Mouse (Mus musculus) myocyte (in vitro differentiated cells): ENCODE measurements around the gene Grm8. TPM values are rescaled to one million over a fixed set of nuclear protein-coding genes. Genes with fewer than 3 reads are reported as not detected.
A peak's percentile ranks its signal among the peaks of the same experiment; 100 is the strongest.

Experiments used
- H3K27me3 ChIP-seq: one replicate; pipeline ENCODE4 v1.6.1; 2011; ENCODE audit not compliant: control insufficient read depth, insufficient read depth, insufficient read length
- H3K36me3 ChIP-seq: one replicate; pipeline ENCODE4 v1.6.1; 2011; ENCODE audit not compliant: control insufficient read depth, insufficient read depth
- H3K4me2 ChIP-seq: one replicate; pipeline ENCODE4 v1.6.1; 2011; ENCODE audit warnings: low read depth, control low read depth
- H3K4me3 ChIP-seq: one replicate; pipeline ENCODE4 v1.5.1; 2011; ENCODE audit warnings: mild to moderate bottlenecking, control low read depth, moderate library complexity
- H3K79me2 ChIP-seq: one replicate; pipeline ENCODE4 v1.6.1; 2011; ENCODE audit not compliant: control insufficient read depth, insufficient read depth
- H3ac ChIP-seq: one replicate; pipeline ENCODE4 v1.6.1; 2011; ENCODE audit not compliant: control insufficient read depth, insufficient read length
- CEBPB ChIP-seq: IDR thresholded peaks from 2 replicates; pipeline ENCODE4 v1.6.1; 2011; ENCODE audit warnings: mild to moderate bottlenecking, moderate library complexity; ENCODE audit not compliant: poor library complexity, insufficient read depth, severe bottlenecking
- E2F4 ChIP-seq: IDR thresholded peaks from one replicate; pipeline ENCODE4 v1.6.1; 2011; ENCODE audit warnings: mild to moderate bottlenecking, control low read depth, moderate library complexity; ENCODE audit not compliant: insufficient read depth
- MAX ChIP-seq: IDR thresholded peaks from one replicate; pipeline ENCODE4 v1.6.1; 2011; ENCODE audit warnings: low read depth, mild to moderate bottlenecking, control low read depth
- MYOD1 ChIP-seq, 3 experiments: IDR thresholded peaks; one replicate each; pipeline ENCODE4 v1.6.1; 2011; ENCODE audit warnings: control low read depth in 2 of 3, low read depth in 2 of 3, mild to moderate bottlenecking in 2 of 3, moderate library complexity in 1 of 3; ENCODE audit not compliant: insufficient read length in 2 of 3, control insufficient read depth in 1 of 3
- MYOG ChIP-seq, 3 experiments: IDR thresholded peaks; one replicate each; pipeline ENCODE4 v1.6.1; 2011; ENCODE audit warnings: control low read depth in 2 of 3, low read depth in 2 of 3, mild to moderate bottlenecking in 2 of 3; ENCODE audit not compliant: insufficient read length in 2 of 3, control insufficient read depth in 1 of 3, insufficient read depth in 1 of 3
- POLR2A ChIP-seq: IDR thresholded peaks from one replicate; pipeline ENCODE4 v1.6.1; 2011; ENCODE audit warnings: low read depth, mild to moderate bottlenecking, control low read depth, moderate library complexity; ENCODE audit not compliant: insufficient read length
- POLR2AphosphoS2 ChIP-seq: IDR thresholded peaks from one replicate; pipeline ENCODE4 v1.6.1; 2011; ENCODE audit warnings: low read depth, control low read depth; ENCODE audit not compliant: insufficient read length
- REST ChIP-seq: IDR thresholded peaks from one replicate; pipeline ENCODE4 v1.6.1; 2011; ENCODE audit warnings: mild to moderate bottlenecking, control low read depth, moderate library complexity; ENCODE audit not compliant: insufficient read depth, insufficient read length
- SRF ChIP-seq: IDR thresholded peaks from one replicate; pipeline ENCODE4 v1.6.1; 2011; ENCODE audit warnings: low read depth; ENCODE audit not compliant: control insufficient read depth, insufficient read length
- TCF12 ChIP-seq: IDR thresholded peaks from one replicate; pipeline ENCODE4 v1.6.1; 2011; ENCODE audit warnings: mild to moderate bottlenecking, control low read depth; ENCODE audit not compliant: poor library complexity, insufficient read depth, severe bottlenecking
- TCF3 ChIP-seq: IDR thresholded peaks from one replicate; pipeline ENCODE4 v1.6.1; 2011; ENCODE audit warnings: low read depth, control low read depth; ENCODE audit not compliant: insufficient read length
- USF1 ChIP-seq: IDR thresholded peaks from one replicate; pipeline ENCODE4 v1.6.1; 2011; ENCODE audit warnings: low read depth, mild to moderate bottlenecking, control low read depth, moderate library complexity
- polyA plus RNA-seq: library from polyadenylated mRNA; unstranded; fragments of >200 nt; fragmentation: generic; extraction: Trizol; gene quantifications from one replicate; pipeline ENCODE4 v1.2.1, GENCODE M21; 2012; ENCODE audit warnings: missing spikeins

The Grm8 gene
- polyA plus RNA-seq, 1 experiment = not detected

- no peaks in the 10 kb centered on the region for H3K27me3 ChIP-seq
- H3K36me3 ChIP-seq = no peaks in the 10 kb centered on the region
- H3K4me2 ChIP-seq = no peak overlapping the region
- TF ChIP-seq E2F4 = no peak
- TF ChIP-seq SRF = no peak
- no peak for TF ChIP-seq TCF12
- no peak for TF ChIP-seq USF1
- TF ChIP-seq POLR2AphosphoS2 = no peak
- TF ChIP-seq TCF3 = no peak
- TF ChIP-seq MYOD1 (IDR thresholded peaks at IDR 0.05; ENCODE audit: control insufficient read depth in 1 of 3, insufficient read length in 2 of 3, low read depth in 2 of 3) = no peak
- no peak for TF ChIP-seq MAX
- TF ChIP-seq CEBPB = no peak
- no peak for TF ChIP-seq MYOG (IDR thresholded peaks at IDR 0.05; ENCODE audit: control insufficient read depth in 1 of 3, insufficient read depth in 1 of 3, insufficient read length in 2 of 3, low read depth in 2 of 3)
- no peak for TF ChIP-seq POLR2A
- TF ChIP-seq REST = no peak
- H3K79me2 ChIP-seq = no peaks in the 10 kb centered on the region
- H3K4me3 ChIP-seq = no peak overlapping the region
- H3ac ChIP-seq = no peak overlapping the region
These were observed 870.0 kb downstream of the Grm8 start for GRCm38 (mm10) chr6:27264972-27265371.

- H3K36me3 ChIP-seq = no peaks in the 10 kb centered on the region
- H3K79me2 ChIP-seq = no peaks in the 10 kb centered on the region
- H3K27me3 ChIP-seq = no peaks in the 10 kb centered on the region
- no peak overlapping the region for H3ac ChIP-seq
- no peak for TF ChIP-seq MAX
- no peak for TF ChIP-seq REST
- no peak for TF ChIP-seq MYOD1 (IDR thresholded peaks at IDR 0.05; ENCODE audit: control insufficient read depth in 1 of 3, insufficient read length in 2 of 3, low read depth in 2 of 3)
- no peak for TF ChIP-seq TCF12
- TF ChIP-seq E2F4 = no peak
- no peak for TF ChIP-seq TCF3
- no peak for TF ChIP-seq MYOG (IDR thresholded peaks at IDR 0.05; ENCODE audit: control insufficient read depth in 1 of 3, insufficient read depth in 1 of 3, insufficient read length in 2 of 3, low read depth in 2 of 3)
- TF ChIP-seq USF1 = no peak
- no peak for TF ChIP-seq SRF
- no peak for TF ChIP-seq POLR2AphosphoS2
- H3K4me3 ChIP-seq = no peak overlapping the region
- H3K4me2 ChIP-seq = no peak overlapping the region
These were observed 872.4 kb downstream of the Grm8 start for GRCm38 (mm10) chr6:27262611-27263010.

GRCm38 (mm10) chr6:27240416-27240815 lies 894.6 kb downstream of the Grm8 start:
- TF ChIP-seq TCF3 (no peak), POLR2A (no peak), TCF12 (no peak), CEBPB (no peak), SRF (no peak), USF1 (no peak), MAX (no peak), POLR2AphosphoS2 (no peak), E2F4 (no peak), MYOD1 (IDR thresholded peaks at IDR 0.05; ENCODE audit: control insufficient read depth in 1 of 3, insufficient read length in 2 of 3, low read depth in 2 of 3) (no peak), REST (no peak), MYOG (IDR thresholded peaks at IDR 0.05; ENCODE audit: control insufficient read depth in 1 of 3, insufficient read depth in 1 of 3, insufficient read length in 2 of 3, low read depth in 2 of 3) (no peak)
- Histone ChIP-seq H3K4me2 (peak overlapping the region; percentile 13), H3K79me2 (no peaks in the 10 kb centered on the region), H3ac (no peak overlapping the region), H3K36me3 (no peaks in the 10 kb centered on the region), H3K4me3 (no peak overlapping the region), H3K27me3 (no peaks in the 10 kb centered on the region)

- H3K4me2 ChIP-seq = no peak overlapping the region
- H3K36me3 ChIP-seq = no peaks in the 10 kb centered on the region
- no peaks in the 10 kb centered on the region for H3K79me2 ChIP-seq
- H3K4me3 ChIP-seq = no peak overlapping the region
- H3K27me3 ChIP-seq = no peaks in the 10 kb centered on the region
- no peak overlapping the region for H3ac ChIP-seq
- TF ChIP-seq SRF (no peak), TCF12 (no peak), POLR2A (no peak), REST (no peak), POLR2AphosphoS2 (no peak), MYOD1 (IDR thresholded peaks at IDR 0.05; ENCODE audit: control insufficient read depth in 1 of 3, insufficient read length in 2 of 3, low read depth in 2 of 3) (no peak), TCF3 (no peak), E2F4 (no peak), MYOG (IDR thresholded peaks at IDR 0.05; ENCODE audit: control insufficient read depth in 1 of 3, insufficient read depth in 1 of 3, insufficient read length in 2 of 3, low read depth in 2 of 3) (no peak), CEBPB (no peak), USF1 (no peak), MAX (no peak)
These were observed 895.0 kb downstream of the Grm8 start for GRCm38 (mm10) chr6:27239968-27240367.
